Mouse (Mus musculus): Measurements from ENCODE around the gene Plekha7.
"Not testable (repeated sequence)": the region's sequence is repeated elsewhere in the genome, so short reads cannot be mapped to it uniquely, and the experiment has no call there.

DNA sequence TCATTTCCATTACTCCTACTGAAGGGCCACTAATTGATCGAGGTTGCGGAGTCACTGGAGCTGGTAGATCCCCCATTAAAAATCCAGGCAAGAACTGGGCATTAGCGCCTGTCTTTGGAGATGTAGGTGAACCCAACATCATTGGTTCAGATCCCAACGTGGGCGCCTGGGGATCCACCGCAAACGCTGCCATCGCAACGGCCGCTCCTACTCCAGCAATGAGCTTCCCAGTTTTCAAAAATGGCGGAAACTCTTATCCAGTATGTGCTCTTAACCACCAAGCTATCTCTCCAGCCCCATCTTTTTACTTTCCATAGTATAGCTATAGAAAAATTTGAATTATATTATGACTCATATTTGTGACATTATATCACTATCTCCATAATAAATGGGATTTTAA lies 223.8 kb downstream of the Plekha7 start, which contains the start of gene Gm4353:
- not testable (repeated sequence) for TF ChIP-seq POLR2A (IDR thresholded peaks at IDR 0.05; ENCODE audit: borderline replicate concordance, control insufficient read depth, low read depth, low read length); CTCF (IDR thresholded peaks at IDR 0.05; ENCODE audit: control insufficient read depth, insufficient read depth, low read length)

Data from bone marrow, adult 2 months (tissue).